Mouse (Mus musculus) hindbrain, embryonic 14.5 days (tissue): ENCODE data around the gene Rbfox1. TPM values are rescaled to one million over a fixed set of nuclear protein-coding genes. Genes with fewer than 3 reads are reported as not detected.

ENCODE experiments used
- ATAC-seq: fragments of 200-750 bp; cut with Nextera tagmentation; 2 replicates; pipeline ENCODE4 v1.8.0; 2017; ENCODE audit warnings: moderate number of reproducible peaks, mild to moderate bottlenecking, moderate TSS enrichment, moderate library complexity; ENCODE audit not compliant: low FRiP score
- DNase-seq: peaks from one replicate; pipeline ENCODE4 v3.0.0-alpha.2; 2015; ENCODE audit warnings: low spot score
- H3K27ac ChIP-seq: fragments of 300-500 bp; sonication (generic); 2 replicates; pipeline ENCODE4 v1.5.1; 2014; ENCODE audit warnings: mild to moderate bottlenecking, moderate library complexity
- H3K27me3 ChIP-seq: fragments of 300-500 bp; sonication (generic); 2 replicates; pipeline ENCODE4 v1.6.1; 2014; ENCODE audit warnings: mild to moderate bottlenecking, low read length, mixed read lengths; ENCODE audit not compliant: control insufficient read depth, insufficient read depth
- H3K36me3 ChIP-seq: fragments of 300-500 bp; sonication (generic); replicated peaks from 2 replicates; pipeline ENCODE4 v1.6.1; 2014; ENCODE audit not compliant: control insufficient read depth, insufficient read depth
- H3K4me1 ChIP-seq: fragments of 300-500 bp; sonication (generic); replicated peaks from 2 replicates; pipeline ENCODE4 v1.6.1; 2014; ENCODE audit warnings: antibody characterized with exemption, low read length, mixed read lengths; ENCODE audit not compliant: control insufficient read depth, insufficient read depth
- H3K4me2 ChIP-seq: fragments of 300-500 bp; sonication (generic); replicated peaks from 2 replicates; pipeline ENCODE4 v1.6.1; 2014; ENCODE audit warnings: mild to moderate bottlenecking, moderate library complexity
- H3K4me3 ChIP-seq: fragments of 300-500 bp; sonication (generic); replicated peaks from 2 replicates; pipeline ENCODE4 v1.5.1; 2014; ENCODE audit warnings: mild to moderate bottlenecking, low read length
- H3K9ac ChIP-seq: fragments of 300-500 bp; sonication (generic); 2 replicates; pipeline ENCODE4 v1.6.1; 2014
- H3K9me3 ChIP-seq: fragments of 300-500 bp; sonication (generic); 2 replicates; pipeline ENCODE4 v1.6.1; 2016; ENCODE audit warnings: low read length; ENCODE audit not compliant: control insufficient read depth
- WGBS: fragments of 180-500 bp; shearing (Covaris S2); extraction: QIAGEN DNeasy Blood & Tissue Kit; methylation state at CpG from one replicate; pipeline ENCODE4 v1.1.7; 2014; 5-methylcytosine and 5-hydroxymethylcytosine counted together
- polyA plus RNA-seq: library from polyadenylated mRNA; unstranded; fragments of >200 nt; fragmentation: Nextera tagmentation; extraction: Ambion mirVana; gene quantifications from 2 replicates; pipeline ENCODE4 v1.2.1, GENCODE M21; 2014

The Rbfox1 gene
- polyA plus RNA-seq, 1 experiment from 2014 or later = 217 TPM

- Histone ChIP-seq H3K4me1 (no peaks in the 10 kb centered on the region), H3K4me3 (no peak overlapping the region), H3K9me3 (0 out of 2 replicates have a peak, but pooled peaks cover 6% of the 10 kb centered on the region), H3K9ac (no peak overlapping the region), H3K27ac (no peak overlapping the region), H3K27me3 (no peaks in the 10 kb centered on the region), H3K36me3 (no peaks in the 10 kb centered on the region), H3K4me2 (no peak overlapping the region)
- ATAC-seq = no peak
- WGBS = 52% methylated on average over 2 of the region's 2 CpGs
- no peak for DNase-seq
These were observed 1108.0 kb downstream of the Rbfox1 start for GRCm38 (mm10) chr16:6993180-6993579.

- Histone ChIP-seq H3K4me2 (no peak overlapping the region), H3K27me3 (no peaks in the 10 kb centered on the region), H3K27ac (no peak overlapping the region), H3K4me3 (no peak overlapping the region), H3K9me3 (no peaks in the 10 kb centered on the region), H3K36me3 (no peaks in the 10 kb centered on the region), H3K4me1 (no peaks in the 10 kb centered on the region), H3K9ac (no peak overlapping the region)
- WGBS = 52% methylated on average over 4 of the region's 4 CpGs
- ATAC-seq (no peak), DNase-seq (no peak)
These were observed 1112.0 kb downstream of the Rbfox1 start for GRCm38 (mm10) chr16:6997109-6997508.

- H3K4me1 ChIP-seq = no peaks in the 10 kb centered on the region
- no peak overlapping the region for H3K4me2 ChIP-seq
- H3K27me3 ChIP-seq = no peaks in the 10 kb centered on the region
- no peak overlapping the region for H3K4me3 ChIP-seq
- no peaks in the 10 kb centered on the region for H3K9me3 ChIP-seq
- DNase-seq (no peak), ATAC-seq (no peak)
- H3K27ac ChIP-seq = no peak overlapping the region
- H3K36me3 ChIP-seq = no peaks in the 10 kb centered on the region
- no peak overlapping the region for H3K9ac ChIP-seq
- 74% methylated on average over 7 of the region's 7 CpGs for WGBS
These were observed 1112.7 kb downstream of the Rbfox1 start for GRCm38 (mm10) chr16:6997834-6998233.

- Histone ChIP-seq H3K9me3 (no peaks in the 10 kb centered on the region), H3K4me1 (no peaks in the 10 kb centered on the region), H3K9ac (no peak overlapping the region), H3K27me3 (no peaks in the 10 kb centered on the region), H3K36me3 (no peaks in the 10 kb centered on the region), H3K4me3 (no peak overlapping the region), H3K27ac (no peak overlapping the region), H3K4me2 (no peak overlapping the region)
- 89% methylated on average over 3 of the region's 3 CpGs for WGBS
- DNase-seq = no peak
- ATAC-seq = no peak
These were observed 1119.4 kb downstream of the Rbfox1 start for GRCm38 (mm10) chr16:7004565-7004964.

- Histone ChIP-seq H3K27ac (no peak overlapping the region), H3K36me3 (no peaks in the 10 kb centered on the region), H3K9me3 (no peaks in the 10 kb centered on the region), H3K4me1 (no peaks in the 10 kb centered on the region), H3K4me3 (no peak overlapping the region), H3K9ac (no peak overlapping the region), H3K27me3 (no peaks in the 10 kb centered on the region), H3K4me2 (no peak overlapping the region)
- DNase-seq (no peak), ATAC-seq (no peak)
- 22% methylated on average over 3 of the region's 3 CpGs for WGBS
These were observed 1120.3 kb downstream of the Rbfox1 start for GRCm38 (mm10) chr16:7005478-7005877.

GRCm38 (mm10) chr16:7017310-7017709, 1132.2 kb downstream of the Rbfox1 start:
- H3K36me3 ChIP-seq = no peaks in the 10 kb centered on the region
- H3K4me1 ChIP-seq = no peaks in the 10 kb centered on the region

GRCm38 (mm10) chr16:7034231-7034630, 1149.1 kb downstream of the Rbfox1 start:
- H3K27ac ChIP-seq = no peak overlapping the region
- no peaks in the 10 kb centered on the region for H3K36me3 ChIP-seq
- ATAC-seq (no peak), DNase-seq (no peak)
- H3K4me3 ChIP-seq = no peak overlapping the region
- no peak overlapping the region for H3K9ac ChIP-seq
- peaks cover 9% of the 10 kb centered on the region; the same call in 1 of the 2 replicates for H3K27me3 ChIP-seq
- H3K9me3 ChIP-seq = no peaks in the 10 kb centered on the region
- peaks cover 13% of the 10 kb centered on the region for H3K4me1 ChIP-seq
- H3K4me2 ChIP-seq = no peak overlapping the region
- WGBS = 86% methylated on average over 5 of the region's 5 CpGs

More at GRCm38 (mm10) chr16:7017310-7017709, 1132.2 kb downstream of the Rbfox1 start:
- Histone ChIP-seq H3K27me3 (no peaks in the 10 kb centered on the region), H3K9ac (no peak overlapping the region), H3K9me3 (no peaks in the 10 kb centered on the region), H3K4me3 (no peak overlapping the region), H3K27ac (no peak overlapping the region), H3K4me2 (no peak overlapping the region)
- 79% methylated on average over 7 of the region's 7 CpGs for WGBS
- DNase-seq = no peak
- no peak for ATAC-seq

- H3K4me3 ChIP-seq = no peak overlapping the region
- no peaks in the 10 kb centered on the region for H3K36me3 ChIP-seq
- DNase-seq = no peak
- H3K27ac ChIP-seq = no peak overlapping the region
- H3K27me3 ChIP-seq = peaks cover 9% of the 10 kb centered on the region; the same call in 1 of the 2 replicates
- H3K9me3 ChIP-seq = no peaks in the 10 kb centered on the region
- ATAC-seq = no peak
- peaks cover 13% of the 10 kb centered on the region for H3K4me1 ChIP-seq
- no peak overlapping the region for H3K4me2 ChIP-seq
- H3K9ac ChIP-seq = no peak overlapping the region
- 60% methylated on average over 3 of the region's 3 CpGs for WGBS
These were observed 1151.4 kb downstream of the Rbfox1 start for GRCm38 (mm10) chr16:7036566-7036965.

- H3K36me3 ChIP-seq = no peaks in the 10 kb centered on the region
- H3K9me3 ChIP-seq = no peaks in the 10 kb centered on the region
- H3K4me2 ChIP-seq = no peak overlapping the region
- WGBS = 62% methylated on average over 8 of the region's 8 CpGs
- peaks cover 9% of the 10 kb centered on the region; the same call in 1 of the 2 replicates for H3K27me3 ChIP-seq
- no peak overlapping the region for H3K4me3 ChIP-seq
- no peak overlapping the region for H3K9ac ChIP-seq
- ATAC-seq (no peak), DNase-seq (no peak)
- H3K27ac ChIP-seq = no peak overlapping the region
- peaks cover 13% of the 10 kb centered on the region for H3K4me1 ChIP-seq
These were observed 1151.8 kb downstream of the Rbfox1 start for GRCm38 (mm10) chr16:7036988-7037387.
